Mouse (Mus musculus): ENCODE measurements around the gene Bmp4. TPM values are rescaled to one million over a fixed set of nuclear protein-coding genes. Genes with fewer than 3 reads are reported as not detected.

Bmp4 gene
- polyA plus RNA-seq, 1 experiment from 2014 or later: 10.3 TPM

DNA sequence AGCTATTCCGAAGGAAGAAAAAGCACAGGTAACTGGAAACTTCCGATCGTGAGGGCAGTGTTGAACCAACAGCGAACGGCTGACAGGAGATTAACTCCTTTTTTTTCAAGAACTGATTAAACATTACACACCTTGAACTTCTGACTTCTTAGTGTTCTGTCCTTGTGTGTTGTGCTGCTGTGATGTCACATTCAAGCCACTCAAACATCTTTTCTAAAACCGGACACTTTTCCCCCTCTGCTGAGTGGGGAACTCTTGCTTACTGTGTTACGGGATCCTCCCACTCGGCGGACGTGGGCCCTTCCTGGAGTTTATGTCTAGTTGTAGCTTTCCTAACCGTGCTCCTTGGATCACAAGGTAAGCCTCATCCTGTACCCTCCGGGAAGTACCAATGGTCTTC is 11.2 kb downstream of the Bmp4 start, which contains the start of gene Gm15217:
Gene Gm15217 (plus strand): TSS at position 130 of the 400 bp plus-strand sequence.
- DNase-seq (ENCODE audit: low spot score) (no peak), ATAC-seq (replicated peaks; ENCODE audit: low FRiP score) (no peak)
- Histone ChIP-seq H3K9ac (ENCODE audit: low read depth, low read length) (0 out of 2 replicates have a peak within 1 kb of the TSS, but pooled peaks have one; percentile 16), H3K4me1 (replicated peaks; ENCODE audit: control insufficient read depth, insufficient read depth, low read length) (peaks cover 5% of the 10 kb centered on the region; the same call in 1 of the 2 replicates), H3K9me3 (ENCODE audit: control insufficient read depth, low read length) (no peaks in the 10 kb centered on the region), H3K27ac (ENCODE audit: low read depth, low read length) (no peak within 1 kb of the TSS), H3K27me3 (replicated peaks; ENCODE audit: control insufficient read depth, insufficient read depth, low read length) (peaks cover 22% of the 10 kb centered on the region), H3K4me2 (peak within 1 kb of the TSS; percentile 67), H3K4me3 (ENCODE audit: low read depth, low read length) (peak within 1 kb of the TSS; percentile 36), H3K36me3 (ENCODE audit: control insufficient read depth, insufficient read depth, low read length) (no peaks in the 10 kb centered on the region)
- 82% methylated on average over 12 of the region's 12 CpGs for WGBS

DNA sequence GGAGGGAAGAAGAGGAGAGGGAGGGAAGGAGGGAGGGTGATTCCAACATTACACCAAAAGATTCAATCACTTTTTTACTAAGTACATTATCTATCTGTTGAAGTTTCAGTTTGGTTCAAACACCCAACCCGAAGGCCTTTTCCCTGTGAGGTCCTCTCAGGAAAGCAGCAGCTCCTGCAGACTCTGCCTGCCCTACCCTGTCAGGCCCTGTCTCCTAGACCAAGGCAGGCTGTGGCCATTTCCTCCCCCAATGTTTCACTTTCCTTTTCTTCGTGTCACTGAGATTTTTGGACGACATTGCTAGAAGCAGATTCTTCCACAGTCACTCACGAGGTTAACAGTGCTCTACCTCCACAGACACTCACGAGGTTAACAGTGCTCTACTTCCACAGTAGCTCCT is 14.7 kb downstream of the Bmp4 start:
- WGBS: 66% methylated on average over 5 of the region's 5 CpGs
- Histone ChIP-seq H3K9ac (ENCODE audit: low read depth, low read length) (no peak overlapping the region), H3K9me3 (ENCODE audit: control insufficient read depth, low read length) (no peaks in the 10 kb centered on the region), H3K27me3 (replicated peaks; ENCODE audit: control insufficient read depth, insufficient read depth, low read length) (peaks cover 9% of the 10 kb centered on the region), H3K4me3 (ENCODE audit: low read depth, low read length) (no peak overlapping the region), H3K4me1 (replicated peaks; ENCODE audit: control insufficient read depth, insufficient read depth, low read length) (peaks cover 5% of the 10 kb centered on the region; the same call in 1 of the 2 replicates), H3K36me3 (ENCODE audit: control insufficient read depth, insufficient read depth, low read length) (no peaks in the 10 kb centered on the region), H3K4me2 (no peak overlapping the region), H3K27ac (ENCODE audit: low read depth, low read length) (no peak overlapping the region)
- DNase-seq (ENCODE audit: low spot score) (no peak), ATAC-seq (replicated peaks; ENCODE audit: low FRiP score) (no peak)

DNA sequence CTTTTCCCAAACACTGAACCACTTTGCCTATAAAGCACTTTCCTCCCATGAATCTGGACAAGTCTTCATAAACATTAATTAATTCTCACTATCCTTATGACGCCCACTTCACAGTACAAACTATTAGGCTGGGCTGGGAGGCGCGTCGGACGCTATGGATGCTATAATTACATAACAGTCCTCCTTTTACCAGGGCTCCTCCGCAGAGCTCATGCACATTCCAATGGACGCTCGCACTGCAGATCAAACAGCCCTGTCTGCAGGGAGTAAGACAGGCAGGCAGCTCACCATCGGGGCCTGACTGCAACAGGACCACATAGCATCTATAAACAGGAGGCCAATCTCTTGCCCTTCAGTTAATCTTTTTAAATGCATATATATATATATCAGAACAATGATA is 18.0 kb downstream of the Bmp4 start:
- DNase-seq (ENCODE audit: low spot score) (no peak), ATAC-seq (replicated peaks; ENCODE audit: low FRiP score) (no peak)
- no peak overlapping the region for H3K4me2 ChIP-seq
- H3K4me3 ChIP-seq (ENCODE audit: low read depth, low read length): no peak overlapping the region
- no peak overlapping the region for H3K9ac ChIP-seq (ENCODE audit: low read depth, low read length)
- H3K36me3 ChIP-seq (ENCODE audit: control insufficient read depth, insufficient read depth, low read length): no peaks in the 10 kb centered on the region
- H3K27me3 ChIP-seq (replicated peaks; ENCODE audit: control insufficient read depth, insufficient read depth, low read length): no peaks in the 10 kb centered on the region
- H3K4me1 ChIP-seq (replicated peaks; ENCODE audit: control insufficient read depth, insufficient read depth, low read length): no peaks in the 10 kb centered on the region
- WGBS: 61% methylated on average over 9 of the region's 9 CpGs
- H3K27ac ChIP-seq (ENCODE audit: low read depth, low read length): no peak overlapping the region
- H3K9me3 ChIP-seq (ENCODE audit: control insufficient read depth, low read length): no peaks in the 10 kb centered on the region

DNA sequence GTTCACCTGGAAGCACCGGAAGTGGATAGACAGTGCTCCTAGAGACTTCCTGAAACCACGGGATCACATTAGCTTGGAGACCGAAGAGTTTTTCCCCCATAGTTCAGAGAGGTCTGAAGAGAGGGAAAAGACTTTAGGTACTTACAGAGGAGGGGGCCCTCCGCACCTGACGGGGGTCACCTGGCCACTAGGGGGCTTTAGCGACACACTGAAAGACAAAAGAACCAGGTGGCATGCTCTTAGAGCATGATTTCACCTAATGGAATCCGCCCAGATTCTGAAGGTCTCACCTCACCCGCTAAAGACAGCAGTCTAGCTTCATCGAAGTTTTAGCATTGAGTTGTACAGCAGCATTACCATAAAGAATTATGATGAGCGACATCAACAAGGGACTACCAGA is 27.3 kb downstream of the Bmp4 start:
- H3K4me1 ChIP-seq (replicated peaks; ENCODE audit: control insufficient read depth, insufficient read depth, low read length): no peaks in the 10 kb centered on the region
- no peaks in the 10 kb centered on the region for H3K9me3 ChIP-seq (ENCODE audit: control insufficient read depth, low read length)
- ATAC-seq (replicated peaks; ENCODE audit: low FRiP score) (no peak), DNase-seq (ENCODE audit: low spot score) (no peak)
- H3K36me3 ChIP-seq (ENCODE audit: control insufficient read depth, insufficient read depth, low read length): no peaks in the 10 kb centered on the region
- no peak overlapping the region for H3K9ac ChIP-seq (ENCODE audit: low read depth, low read length)
- no peak overlapping the region for H3K4me3 ChIP-seq (ENCODE audit: low read depth, low read length)
- no peak overlapping the region for H3K27ac ChIP-seq (ENCODE audit: low read depth, low read length)
- no peak overlapping the region for H3K4me2 ChIP-seq
- WGBS: 30% methylated on average over 10 of the region's 10 CpGs
- H3K27me3 ChIP-seq (replicated peaks; ENCODE audit: control insufficient read depth, insufficient read depth, low read length): no peaks in the 10 kb centered on the region

DNA sequence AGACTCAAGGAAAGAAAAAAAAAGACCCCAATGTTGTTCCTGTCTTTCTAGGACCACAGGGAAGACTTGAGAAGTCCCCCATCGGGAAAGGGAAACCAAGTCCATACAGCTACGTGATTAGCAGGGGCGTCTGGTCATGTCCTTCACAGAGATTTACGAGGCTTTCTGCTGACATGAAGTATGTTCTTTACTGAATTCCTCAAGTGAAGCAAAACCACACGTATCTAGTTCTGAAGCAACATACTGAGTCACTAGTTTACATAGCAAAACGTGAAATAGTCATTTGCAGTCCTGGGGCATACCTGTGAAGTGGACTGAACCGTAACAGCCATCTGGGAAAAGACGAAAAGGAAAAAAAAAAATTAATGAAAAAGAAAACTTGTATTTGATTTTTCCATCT is 32.8 kb downstream of the Bmp4 start:
- Histone ChIP-seq H3K27ac (ENCODE audit: low read depth, low read length) (no peak overlapping the region), H3K4me2 (no peak overlapping the region), H3K27me3 (replicated peaks; ENCODE audit: control insufficient read depth, insufficient read depth, low read length) (no peaks in the 10 kb centered on the region), H3K9ac (ENCODE audit: low read depth, low read length) (no peak overlapping the region), H3K4me1 (replicated peaks; ENCODE audit: control insufficient read depth, insufficient read depth, low read length) (no peaks in the 10 kb centered on the region), H3K4me3 (ENCODE audit: low read depth, low read length) (no peak overlapping the region), H3K9me3 (ENCODE audit: control insufficient read depth, low read length) (no peaks in the 10 kb centered on the region), H3K36me3 (ENCODE audit: control insufficient read depth, insufficient read depth, low read length) (no peaks in the 10 kb centered on the region)
- ATAC-seq (replicated peaks; ENCODE audit: low FRiP score) (no peak), DNase-seq (ENCODE audit: low spot score) (no peak)
- WGBS: 69% methylated on average over 8 of the region's 8 CpGs

DNA sequence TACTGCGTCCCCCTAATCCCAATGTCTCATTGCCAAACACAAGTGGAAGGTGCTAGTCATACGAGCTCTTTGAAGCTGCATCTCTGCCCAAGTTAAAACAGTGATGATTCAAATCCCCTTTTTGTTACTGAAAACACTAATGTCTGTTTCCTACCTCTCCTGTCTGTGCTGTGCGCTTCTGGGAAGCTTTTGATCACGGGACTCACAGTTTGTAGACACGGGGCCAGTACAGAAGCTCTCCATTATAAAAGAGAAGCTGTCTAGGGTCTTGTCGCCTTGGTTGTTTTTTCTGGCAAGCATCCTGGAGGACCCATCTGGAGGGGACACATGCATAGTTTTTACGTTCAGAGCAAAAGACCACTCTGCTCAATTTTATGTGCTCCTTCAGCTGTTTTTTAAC is 33.2 kb downstream of the Bmp4 start:
- Histone ChIP-seq H3K9me3 (ENCODE audit: control insufficient read depth, low read length) (no peaks in the 10 kb centered on the region), H3K27ac (ENCODE audit: low read depth, low read length) (no peak overlapping the region), H3K4me2 (no peak overlapping the region), H3K4me1 (replicated peaks; ENCODE audit: control insufficient read depth, insufficient read depth, low read length) (no peaks in the 10 kb centered on the region), H3K4me3 (ENCODE audit: low read depth, low read length) (no peak overlapping the region), H3K36me3 (ENCODE audit: control insufficient read depth, insufficient read depth, low read length) (no peaks in the 10 kb centered on the region), H3K27me3 (replicated peaks; ENCODE audit: control insufficient read depth, insufficient read depth, low read length) (no peaks in the 10 kb centered on the region), H3K9ac (ENCODE audit: low read depth, low read length) (no peak overlapping the region)
- DNase-seq (ENCODE audit: low spot score): no peak
- WGBS: 80% methylated on average over 7 of the region's 7 CpGs
- ATAC-seq (replicated peaks; ENCODE audit: low FRiP score): no peak

DNA sequence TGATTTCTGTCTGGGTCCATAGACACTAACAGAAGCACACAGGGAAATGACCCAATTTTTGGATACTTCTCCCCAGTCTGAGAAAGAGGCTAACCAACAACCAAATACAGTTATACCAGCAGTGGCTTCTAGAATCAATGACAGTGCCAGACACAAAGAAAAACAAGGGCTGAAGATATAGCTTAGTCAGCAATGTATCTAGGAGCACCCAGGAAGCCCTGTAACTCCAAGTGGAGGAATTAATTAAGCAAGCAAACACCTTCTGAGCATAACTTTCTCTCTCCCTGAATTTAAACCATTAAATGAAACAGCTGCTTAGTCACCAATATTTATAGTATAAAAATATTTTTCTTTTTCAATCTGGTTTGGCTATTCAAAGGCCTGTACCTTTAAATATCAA is 45.7 kb downstream of the Bmp4 start:
- Histone ChIP-seq H3K4me3 (ENCODE audit: low read depth, low read length) (no peak overlapping the region), H3K36me3 (ENCODE audit: control insufficient read depth, insufficient read depth, low read length) (no peaks in the 10 kb centered on the region), H3K4me1 (replicated peaks; ENCODE audit: control insufficient read depth, insufficient read depth, low read length) (no peaks in the 10 kb centered on the region), H3K27me3 (replicated peaks; ENCODE audit: control insufficient read depth, insufficient read depth, low read length) (no peaks in the 10 kb centered on the region), H3K9ac (ENCODE audit: low read depth, low read length) (no peak overlapping the region), H3K4me2 (no peak overlapping the region), H3K9me3 (ENCODE audit: control insufficient read depth, low read length) (no peaks in the 10 kb centered on the region), H3K27ac (ENCODE audit: low read depth, low read length) (no peak overlapping the region)
- ATAC-seq (replicated peaks; ENCODE audit: low FRiP score) (no peak), DNase-seq (ENCODE audit: low spot score) (no peak)

DNA sequence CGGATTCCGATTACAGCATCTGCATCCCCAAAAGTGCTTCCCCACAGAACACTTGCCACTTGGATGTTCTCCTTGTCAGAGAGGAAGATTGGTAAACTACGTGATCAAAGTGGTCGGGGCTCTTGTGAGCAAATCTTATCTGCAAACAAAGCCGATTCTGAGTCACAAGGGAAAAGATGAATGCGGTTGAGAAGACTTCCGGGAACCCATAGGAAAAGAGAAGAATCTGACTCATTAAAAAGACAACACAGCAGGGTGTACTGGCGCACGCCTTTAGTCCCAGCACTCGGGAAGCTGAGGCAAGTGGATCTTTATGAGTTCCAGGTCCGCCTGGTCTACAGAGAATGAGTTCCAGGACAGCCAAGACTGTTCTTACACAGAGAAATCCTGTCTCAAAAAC is 51.7 kb downstream of the Bmp4 start:
- ATAC-seq (replicated peaks; ENCODE audit: low FRiP score): no peak
- WGBS: 66% methylated on average over 11 of the region's 11 CpGs
- H3K4me2 ChIP-seq: no peak overlapping the region
- no peaks in the 10 kb centered on the region for H3K4me1 ChIP-seq (replicated peaks; ENCODE audit: control insufficient read depth, insufficient read depth, low read length)
- H3K9me3 ChIP-seq (ENCODE audit: control insufficient read depth, low read length): no peaks in the 10 kb centered on the region
- no peaks in the 10 kb centered on the region for H3K36me3 ChIP-seq (ENCODE audit: control insufficient read depth, insufficient read depth, low read length)
- no peak overlapping the region for H3K9ac ChIP-seq (ENCODE audit: low read depth, low read length)
- no peak overlapping the region for H3K27ac ChIP-seq (ENCODE audit: low read depth, low read length)
- H3K4me3 ChIP-seq (ENCODE audit: low read depth, low read length): no peak overlapping the region
- H3K27me3 ChIP-seq (replicated peaks; ENCODE audit: control insufficient read depth, insufficient read depth, low read length): no peaks in the 10 kb centered on the region
- DNase-seq (ENCODE audit: low spot score): no peak
